Mouse (Mus musculus): ENCODE data around the gene Sgsm1.

- TF ChIP-seq POLR2A (IDR thresholded peaks at IDR 0.05; ENCODE audit: control insufficient read depth, extremely low read depth, insufficient read depth, low read length, poor library complexity), result no peak
- TF ChIP-seq CTCF (IDR thresholded peaks at IDR 0.05; ENCODE audit: borderline replicate concordance, control insufficient read depth, extremely low read depth, insufficient read depth, low read length, poor library complexity), result no peak
These were observed 34.2 kb upstream of the Sgsm1 start for GRCm38 (mm10) chr5:113344635-113345386.
